Comparison of ENCODE assay signal across 8 mouse cellular contexts in genomic region chr9:80067221-80068027, GRCm38 (mm10). TPM values are rescaled to one million over a fixed set of nuclear protein-coding genes. Genes with fewer than 3 reads are reported as not detected.
DNase-seq lines count a peak whose midpoint lies in the region; ATAC-seq and TF ChIP-seq lines count a peak whose summit lies in the region.

No protein-coding gene starts in this region.

- H3K4me2 ChIP-seq in intestine, postnatal 0 days (replicated peaks; ENCODE audit: low read depth), result peak overlapping the region; percentile 72
- peak overlapping the region; percentile 59 for H3K4me2 ChIP-seq in midbrain, embryonic 11.5 days

- TF ChIP-seq CTCF in intestine, postnatal 0 days (IDR thresholded peaks at IDR 0.05; ENCODE audit: low read depth), result peak; percentile 36; the same call in 1 of the 2 replicates

- ATAC-seq in granulocyte monocyte progenitor cell, adult 5-6 weeks (replicated peaks; ENCODE audit: poor library complexity, severe bottlenecking), result peak; percentile 61
- peak; percentile 81 for ATAC-seq in intestine, postnatal 0 days
- ATAC-seq in midbrain, embryonic 11.5 days (ENCODE audit: low FRiP score), result peak; percentile 85

- no peaks in the 10 kb centered on the region for H3K36me3 ChIP-seq in intestine, postnatal 0 days (ENCODE audit: control insufficient read depth, insufficient read depth)
- no peaks in the 10 kb centered on the region for H3K36me3 ChIP-seq in limb, embryonic 10.5 days
- no peaks in the 10 kb centered on the region for H3K36me3 ChIP-seq in midbrain, embryonic 11.5 days (ENCODE audit: control insufficient read depth, insufficient read depth, low read length)

- WGBS in intestine, postnatal 0 days, result under 1% methylated on average over 91 of the region's 93 CpGs
- WGBS in limb, embryonic 10.5 days, result under 1% methylated on average over 86 of the region's 93 CpGs
- WGBS in midbrain, embryonic 11.5 days, result 0% methylated on average over 80 of the region's 93 CpGs

- no peaks in the 10 kb centered on the region for H3K4me1 ChIP-seq in intestine, postnatal 0 days (replicated peaks; ENCODE audit: control insufficient read depth, insufficient read depth, low read length)
- H3K4me1 ChIP-seq in limb, embryonic 10.5 days, result 0 out of 2 replicates have a peak, but pooled peaks cover 6% of the 10 kb centered on the region
- peaks cover 3% of the 10 kb centered on the region for H3K4me1 ChIP-seq in midbrain, embryonic 11.5 days (ENCODE audit: control insufficient read depth, insufficient read depth, low read length)

- H3K27me3 ChIP-seq in intestine, postnatal 0 days (replicated peaks; ENCODE audit: control insufficient read depth, insufficient read depth, low read length), result no peaks in the 10 kb centered on the region
- no peaks in the 10 kb centered on the region for H3K27me3 ChIP-seq in limb, embryonic 10.5 days (ENCODE audit: low read depth, poor library complexity, severe bottlenecking)
- H3K27me3 ChIP-seq in midbrain, embryonic 11.5 days (ENCODE audit: control insufficient read depth, insufficient read depth, low read length), result no peaks in the 10 kb centered on the region

- peak overlapping the region; percentile 98 for H3K27ac ChIP-seq in intestine, postnatal 0 days (ENCODE audit: low read depth, low read length)
- H3K27ac ChIP-seq in limb, embryonic 10.5 days, result peak overlapping the region; percentile 100
- peak overlapping the region; percentile 99 for H3K27ac ChIP-seq in midbrain, embryonic 11.5 days (ENCODE audit: low read depth, low read length)

- H3K4me3 ChIP-seq in intestine, postnatal 0 days (ENCODE audit: low read depth, low read length), result peak overlapping the region; percentile 84
- H3K4me3 ChIP-seq in limb, embryonic 10.5 days, result peak overlapping the region; percentile 96
- H3K4me3 ChIP-seq in midbrain, embryonic 11.5 days (ENCODE audit: low read depth, low read length), result peak overlapping the region; percentile 95

- DNase-seq in adrenal gland, adult 8-10 months, result peak; percentile 54
- DNase-seq in embryo, embryonic 9.5 days (ENCODE audit: extremely low spot score), result peak; percentile 81
- peak; percentile 84 for DNase-seq in limb, embryonic 10.5 days (ENCODE audit: low spot score)
- peak; percentile 98 for DNase-seq in midbrain, embryonic 11.5 days (ENCODE audit: low spot score, missing footprints)
- peak; percentile 32 to 41 for DNase-seq in right cerebral cortex, postnatal 36 days (ENCODE audit: low spot score in 2 of 2)
- DNase-seq in urinary bladder, postnatal 36 days (ENCODE audit: low spot score in 2 of 2), result peak; percentile 57 to 76

- H3K9me3 ChIP-seq in intestine, postnatal 0 days (ENCODE audit: control insufficient read depth), result no peaks in the 10 kb centered on the region
- H3K9me3 ChIP-seq in limb, embryonic 10.5 days (replicated peaks), result no peaks in the 10 kb centered on the region
- no peaks in the 10 kb centered on the region for H3K9me3 ChIP-seq in midbrain, embryonic 11.5 days (ENCODE audit: control insufficient read depth, low read length)

- H3K9ac ChIP-seq in intestine, postnatal 0 days (ENCODE audit: low read depth, low read length), result peak overlapping the region; percentile 99
- peak overlapping the region; percentile 98 for H3K9ac ChIP-seq in midbrain, embryonic 11.5 days (ENCODE audit: low read length)

RNA-seq across cellular contexts. Expression of gene Senp6, which starts 0.7 kb away (rescaled TPM):
- total RNA-seq in adrenal gland, adult 8-10 months (2022), result 100 to 1,000 TPM in 3 of 4 experiments, 10 to 100 TPM in 1; 98.7 to 133 (median 117) TPM
- 111 and 149 TPM in 2 replicates for total RNA-seq in granulocyte monocyte progenitor cell, adult 5-6 weeks (2014; fragmentation: Nextera tagmentation)
- total RNA-seq in granulocyte monocyte progenitor cell, adult 5-6 weeks (2017), result 152 and 186 TPM in 2 replicates
- 31.9 and 37.5 TPM in 2 replicates for polyA plus RNA-seq in intestine, postnatal 0 days (2015; fragmentation: Nextera tagmentation; extraction: Ambion mirVana)
- polyA plus RNA-seq in limb, embryonic 10.5 days (2016; fragmentation: Nextera tagmentation; extraction: Ambion mirVana), result 46.8 and 50.5 TPM in 2 replicates
- polyA plus RNA-seq in midbrain, embryonic 11.5 days (2014; fragmentation: Nextera tagmentation; extraction: Ambion mirVana), result 64.7 and 65.8 TPM in 2 replicates

RNA-seq across cellular contexts. Expression of gene Filip1, which starts 54.8 kb away (rescaled TPM):
- total RNA-seq in adrenal gland, adult 8-10 months (2022), result 10 to 100 TPM; 42.4 to 85.0 (median 65.0) TPM
- total RNA-seq in granulocyte monocyte progenitor cell, adult 5-6 weeks (2014; fragmentation: Nextera tagmentation), result 1.1 and 2.1 TPM in 2 replicates
- total RNA-seq in granulocyte monocyte progenitor cell, adult 5-6 weeks (2017), result 0.69 and 1.1 TPM in 2 replicates
- polyA plus RNA-seq in intestine, postnatal 0 days (2015; fragmentation: Nextera tagmentation; extraction: Ambion mirVana), result 5.3 and 6.7 TPM in 2 replicates
- polyA plus RNA-seq in limb, embryonic 10.5 days (2016; fragmentation: Nextera tagmentation; extraction: Ambion mirVana), result 0.75 and 0.88 TPM in 2 replicates
- polyA plus RNA-seq in midbrain, embryonic 11.5 days (2014; fragmentation: Nextera tagmentation; extraction: Ambion mirVana), result 11.6 and 12.7 TPM in 2 replicates

Comparison
In these comparisons a context has a peak if more than half of its experiments do, and no peak if none do; other contexts are left out.
1. Peak in every context shown above with its lines: DNase-seq, ATAC-seq, H3K4me3 ChIP-seq and H3K27ac ChIP-seq.
2. DNase-seq: peak in every context shown above with its lines; median percentile 98 in midbrain, embryonic 11.5 days; 84 in limb, embryonic 10.5 days; 81 in embryo, embryonic 9.5 days; 66 in urinary bladder, postnatal 36 days; 54 in adrenal gland, adult 8-10 months; 36 in right cerebral cortex, postnatal 36 days.